Mouse (Mus musculus): ENCODE results near the gene Chil5. TPM values are rescaled to one million over a fixed set of nuclear protein-coding genes. Genes with fewer than 3 reads are reported as not detected.

The Chil5 gene
- not detected for polyA plus RNA-seq (2015; fragmentation: Illumina TruSeq; extraction: RNeasy Lipid Tissue Mini Kit (QIAGEN cat#74804); ENCODE audit: insufficient read depth, low read depth, low replicate concordance)

DNA sequence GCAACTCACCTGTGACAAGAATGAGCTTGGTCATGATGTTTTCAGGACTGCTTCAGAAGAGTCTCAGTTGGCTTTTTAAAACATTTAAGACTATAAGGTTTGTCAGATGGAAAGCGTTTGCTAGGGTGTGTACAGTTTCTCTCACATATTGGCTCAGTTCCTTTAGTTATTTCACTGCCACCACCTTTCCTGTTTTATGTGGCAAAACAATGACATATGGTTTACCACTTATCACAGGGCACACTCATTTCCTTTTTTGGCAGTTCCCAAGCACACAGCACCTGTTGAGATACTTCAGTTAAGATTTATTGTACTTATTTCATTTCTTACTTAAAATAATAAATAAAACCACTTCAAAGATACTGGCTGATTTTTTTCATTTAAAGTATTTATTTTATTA is at the start of gene Chil5:
Gene Chil5 (minus strand): TSS at position 34 of the 400 bp plus-strand sequence.

DNA sequence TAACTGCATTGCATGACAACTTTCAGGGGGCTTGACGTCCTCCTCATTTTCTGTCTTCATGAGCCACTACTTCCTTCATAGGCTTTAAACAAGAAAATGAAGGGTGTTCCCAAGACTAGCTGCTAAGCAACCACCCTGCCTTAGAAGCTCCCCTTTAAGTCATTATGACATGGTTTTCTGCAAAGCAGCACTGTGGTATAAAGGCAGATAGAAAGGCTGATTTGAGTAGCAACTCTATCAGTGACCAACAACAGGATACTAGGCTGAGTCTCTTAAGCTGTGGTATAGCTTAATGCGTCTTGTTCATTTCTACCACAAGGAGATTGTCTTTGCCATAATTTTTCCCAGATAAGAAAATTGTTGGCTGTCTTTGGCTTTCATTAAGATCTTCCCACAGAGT is 18.1 kb downstream of the Chil5 start, which contains the start of gene Pifo:
Gene Pifo (minus strand): TSS at position 101 of the 400 bp plus-strand sequence.

DNA sequence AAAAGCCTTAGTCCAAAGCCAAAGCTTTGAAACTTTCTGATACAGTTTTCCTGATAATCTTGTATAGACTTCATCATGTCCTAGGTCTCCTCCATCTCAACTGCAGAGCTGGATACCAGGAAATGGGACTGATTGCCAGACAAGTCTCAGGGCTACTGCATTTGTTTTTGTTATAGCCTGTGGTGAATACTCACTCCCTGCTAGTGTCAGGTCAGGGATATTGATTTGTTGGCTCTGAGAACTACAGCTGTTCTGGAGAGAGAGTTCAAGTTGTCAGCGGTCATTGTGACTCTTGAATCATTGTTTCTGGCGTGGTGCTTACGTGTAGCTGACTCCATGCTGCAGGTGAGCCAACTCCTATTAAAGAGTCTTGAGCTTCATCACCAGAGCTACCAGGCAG is 59.2 kb downstream of the Chil5 start, which contains the start of gene Ovgp1:
Gene Ovgp1 (plus strand): TSS at position 301 of the 400 bp plus-strand sequence.

Other genes with a start within 250 kb of the Chil5 start
- gene Rap1a, start 231.5 kb downstream of the Chil5 start, polyA plus RNA-seq (2015; fragmentation: Illumina TruSeq; extraction: RNeasy Lipid Tissue Mini Kit (QIAGEN cat#74804); ENCODE audit: insufficient read depth, low read depth, low replicate concordance), result 14.6 TPM
- gene Adora3, start 162.0 kb downstream of the Chil5 start, polyA plus RNA-seq (2015; fragmentation: Illumina TruSeq; extraction: RNeasy Lipid Tissue Mini Kit (QIAGEN cat#74804); ENCODE audit: insufficient read depth, low read depth, low replicate concordance), result not detected
- 2.9 TPM for gene Tmigd3, start 161.9 kb downstream of the Chil5 start, polyA plus RNA-seq (2015; fragmentation: Illumina TruSeq; extraction: RNeasy Lipid Tissue Mini Kit (QIAGEN cat#74804); ENCODE audit: insufficient read depth, low read depth, low replicate concordance)
- gene I830077J02Rik, start 100.2 kb downstream of the Chil5 start, polyA plus RNA-seq (2015; fragmentation: Illumina TruSeq; extraction: RNeasy Lipid Tissue Mini Kit (QIAGEN cat#74804); ENCODE audit: insufficient read depth, low read depth, low replicate concordance), result not detected
- 7.1 TPM for gene Wdr77, start 73.4 kb downstream of the Chil5 start, polyA plus RNA-seq (2015; fragmentation: Illumina TruSeq; extraction: RNeasy Lipid Tissue Mini Kit (QIAGEN cat#74804); ENCODE audit: insufficient read depth, low read depth, low replicate concordance)
- gene Atp5f1, start 72.7 kb downstream of the Chil5 start, polyA plus RNA-seq (2015; fragmentation: Illumina TruSeq; extraction: RNeasy Lipid Tissue Mini Kit (QIAGEN cat#74804); ENCODE audit: insufficient read depth, low read depth, low replicate concordance), result 41.3 TPM
- gene Ovgp1, start 59.1 kb downstream of the Chil5 start, polyA plus RNA-seq (2015; fragmentation: Illumina TruSeq; extraction: RNeasy Lipid Tissue Mini Kit (QIAGEN cat#74804); ENCODE audit: insufficient read depth, low read depth, low replicate concordance), result 1.5 TPM
- not detected for gene Pifo, start 18.2 kb downstream of the Chil5 start, polyA plus RNA-seq (2015; fragmentation: Illumina TruSeq; extraction: RNeasy Lipid Tissue Mini Kit (QIAGEN cat#74804); ENCODE audit: insufficient read depth, low read depth, low replicate concordance)
- not detected for gene Chia1, start 80.4 kb upstream of the Chil5 start, polyA plus RNA-seq (2015; fragmentation: Illumina TruSeq; extraction: RNeasy Lipid Tissue Mini Kit (QIAGEN cat#74804); ENCODE audit: insufficient read depth, low read depth, low replicate concordance)
- not detected for gene Chil3, start 134.8 kb upstream of the Chil5 start, polyA plus RNA-seq (2015; fragmentation: Illumina TruSeq; extraction: RNeasy Lipid Tissue Mini Kit (QIAGEN cat#74804); ENCODE audit: insufficient read depth, low read depth, low replicate concordance)
- not detected for gene Chil4, start 186.7 kb upstream of the Chil5 start, polyA plus RNA-seq (2015; fragmentation: Illumina TruSeq; extraction: RNeasy Lipid Tissue Mini Kit (QIAGEN cat#74804); ENCODE audit: insufficient read depth, low read depth, low replicate concordance)

Measured in pancreas, adult 10 weeks (tissue).